Mouse (Mus musculus): ENCODE results near the gene Rin3. TPM values are rescaled to one million over a fixed set of nuclear protein-coding genes. Genes with fewer than 3 reads are reported as not detected.
A peak's percentile ranks its signal among the peaks of the same experiment; 100 is the strongest.

Gene Rin3
- total RNA-seq, 2 experiments from 2014 or later = 28.3 to 29.5 TPM

- no peak for DNase-seq
Measured at GRCm38 (mm10) chr12:102333101-102333500, 50.3 kb downstream of the Rin3 start.

- no peak for DNase-seq
Measured at GRCm38 (mm10) chr12:102339085-102339484, 56.2 kb downstream of the Rin3 start.

GRCm38 (mm10) chr12:102340471-102340870 is 57.6 kb downstream of the Rin3 start:
- DNase-seq = no peak

- no peak for DNase-seq
Measured at GRCm38 (mm10) chr12:102342147-102342546, 59.3 kb downstream of the Rin3 start.

GRCm38 (mm10) chr12:102342602-102343001 is 59.8 kb downstream of the Rin3 start:
- no peak for DNase-seq

GRCm38 (mm10) chr12:102345031-102345815 is 62.4 kb downstream of the Rin3 start:
- DNase-seq = peak in 1 of 2 experiments; percentile 35

GRCm38 (mm10) chr12:102346507-102346906 is 63.7 kb downstream of the Rin3 start:
- peak; percentile 57 to 78 for DNase-seq

GRCm38 (mm10) chr12:102348447-102348846 is 65.6 kb downstream of the Rin3 start:
- no peak for DNase-seq

GRCm38 (mm10) chr12:102350997-102351396 is 68.1 kb downstream of the Rin3 start:
- DNase-seq = no peak

GRCm38 (mm10) chr12:102354126-102354984 is 71.5 kb downstream of the Rin3 start:
- DNase-seq = no peak

GRCm38 (mm10) chr12:102355784-102356183 is 72.9 kb downstream of the Rin3 start:
- no peak for DNase-seq

GRCm38 (mm10) chr12:102356781-102357180 is 73.9 kb downstream of the Rin3 start:
- DNase-seq = no peak

- DNase-seq = no peak
Measured at GRCm38 (mm10) chr12:102359390-102359789, 76.5 kb downstream of the Rin3 start.

GRCm38 (mm10) chr12:102361189-102362161 is 78.6 kb downstream of the Rin3 start:
- DNase-seq = peak in 1 of 2 experiments; percentile 50

GRCm38 (mm10) chr12:102365016-102365415 is 82.2 kb downstream of the Rin3 start:
- DNase-seq = peak in 1 of 2 experiments; percentile 66

- no peak for DNase-seq
Measured at GRCm38 (mm10) chr12:102366126-102366816, 83.4 kb downstream of the Rin3 start.

GRCm38 (mm10) chr12:102367075-102367474 is 84.2 kb downstream of the Rin3 start:
- no peak for DNase-seq

- peak in 1 of 2 experiments; percentile 54 for DNase-seq
Measured at GRCm38 (mm10) chr12:102368066-102368465, 85.2 kb downstream of the Rin3 start.

- no peak for DNase-seq
Measured at GRCm38 (mm10) chr12:102368556-102368955, 85.7 kb downstream of the Rin3 start.

- no peak for DNase-seq
Measured at GRCm38 (mm10) chr12:102369488-102370235, 86.8 kb downstream of the Rin3 start.

Data from heart, adult 18-20 months (tissue).